Mouse (Mus musculus): ENCODE results near the gene Sgcd. TPM values are rescaled to one million over a fixed set of nuclear protein-coding genes. Genes with fewer than 3 reads are reported as not detected.

The Sgcd gene
- polyA plus RNA-seq (2015; fragmentation: Nextera tagmentation; extraction: Ambion mirVana), result 6.5 TPM in 2 replicates

GRCm38 (mm10) chr11:47988697-47989533 lies at the start of gene Sgcd:
Sgcd (minus strand) TSS chr11:47988969.
- no peaks in the 10 kb centered on the region for H3K9me3 ChIP-seq
- H3K36me3 ChIP-seq (replicated peaks), result no peaks in the 10 kb centered on the region
- peak within 1 kb of the TSS; percentile 87 for H3K27ac ChIP-seq
- peak within 1 kb of the TSS; percentile 89 for H3K4me2 ChIP-seq
- WGBS, result 1% methylated on average over 63 of the region's 67 CpGs
- H3K9ac ChIP-seq, result peak within 1 kb of the TSS; percentile 77
- peak within 1 kb of the TSS; percentile 72 for H3K4me3 ChIP-seq
- no peaks in the 10 kb centered on the region for H3K27me3 ChIP-seq (replicated peaks)
- peak; percentile 94 for ATAC-seq (replicated peaks)
- H3K4me1 ChIP-seq, result peaks cover 14% of the 10 kb centered on the region

- H3K36me3 ChIP-seq (replicated peaks), result no peaks in the 10 kb centered on the region
- no peak overlapping the region for H3K4me2 ChIP-seq
- H3K27me3 ChIP-seq (replicated peaks), result no peaks in the 10 kb centered on the region
- H3K4me1 ChIP-seq, result no peaks in the 10 kb centered on the region
- no peak overlapping the region for H3K27ac ChIP-seq
- no peak for ATAC-seq (replicated peaks)
- WGBS, result 81% methylated on average over 4 of the region's 4 CpGs
- no peaks in the 10 kb centered on the region for H3K9me3 ChIP-seq
- no peak overlapping the region for H3K9ac ChIP-seq
- no peak overlapping the region for H3K4me3 ChIP-seq
These were observed 49.3 kb upstream of the Sgcd start for GRCm38 (mm10) chr11:48038051-48038450.

GRCm38 (mm10) chr11:48012836-48013235 lies 24.1 kb upstream of the Sgcd start:
- H3K27ac ChIP-seq, result no peak overlapping the region
- H3K4me1 ChIP-seq, result no peaks in the 10 kb centered on the region
- H3K27me3 ChIP-seq (replicated peaks), result no peaks in the 10 kb centered on the region
- no peaks in the 10 kb centered on the region for H3K36me3 ChIP-seq (replicated peaks)
- no peaks in the 10 kb centered on the region for H3K9me3 ChIP-seq
- ATAC-seq (replicated peaks), result no peak
- H3K9ac ChIP-seq, result no peak overlapping the region
- WGBS, result 57% methylated on average over 3 of the region's 3 CpGs
- H3K4me2 ChIP-seq, result no peak overlapping the region
- H3K4me3 ChIP-seq, result no peak overlapping the region

GRCm38 (mm10) chr11:47988333-47988696 lies 454 bp downstream of the Sgcd start:
- no peaks in the 10 kb centered on the region for H3K27me3 ChIP-seq (replicated peaks)
- H3K4me1 ChIP-seq, result peaks cover 14% of the 10 kb centered on the region
- no peaks in the 10 kb centered on the region for H3K36me3 ChIP-seq (replicated peaks)
- peak overlapping the region; percentile 77 for H3K9ac ChIP-seq
- peak overlapping the region; percentile 89 for H3K4me2 ChIP-seq
- H3K9me3 ChIP-seq, result no peaks in the 10 kb centered on the region
- under 1% methylated on average over 31 of the region's 31 CpGs for WGBS
- peak overlapping the region; percentile 87 for H3K27ac ChIP-seq
- H3K4me3 ChIP-seq, result peak overlapping the region; percentile 72
- peak; percentile 81 for ATAC-seq (replicated peaks)

- H3K4me2 ChIP-seq, result peak overlapping the region; percentile 89
- WGBS, result 9% methylated on average over 12 of the region's 12 CpGs
- ATAC-seq (replicated peaks), result no peak
- H3K36me3 ChIP-seq (replicated peaks), result no peaks in the 10 kb centered on the region
- H3K27me3 ChIP-seq (replicated peaks), result no peaks in the 10 kb centered on the region
- peak overlapping the region; percentile 77 for H3K9ac ChIP-seq
- H3K4me3 ChIP-seq, result peak overlapping the region; percentile 72
- no peaks in the 10 kb centered on the region for H3K9me3 ChIP-seq
- peaks cover 14% of the 10 kb centered on the region for H3K4me1 ChIP-seq
- peak overlapping the region; percentile 87 for H3K27ac ChIP-seq
These were observed 889 bp downstream of the Sgcd start for GRCm38 (mm10) chr11:47987893-47988267.

GRCm38 (mm10) chr11:47987251-47987892 lies 1.4 kb downstream of the Sgcd start:
- Histone ChIP-seq H3K4me3 (peak overlapping the region; percentile 72), H3K36me3 (replicated peaks) (no peaks in the 10 kb centered on the region), H3K4me1 (peaks cover 14% of the 10 kb centered on the region), H3K27me3 (replicated peaks) (no peaks in the 10 kb centered on the region), H3K27ac (0 out of 2 replicates have a peak overlapping the region, but pooled peaks have one; percentile 87), H3K9ac (peak overlapping the region; percentile 77), H3K9me3 (no peaks in the 10 kb centered on the region), H3K4me2 (peak overlapping the region; percentile 89)
- no peak for ATAC-seq (replicated peaks)
- WGBS, result 56% methylated on average over 8 of the region's 8 CpGs

- no peak for ATAC-seq (replicated peaks)
- H3K27me3 ChIP-seq (replicated peaks), result no peaks in the 10 kb centered on the region
These were observed 6.6 kb downstream of the Sgcd start for GRCm38 (mm10) chr11:47982152-47982551.

DNA sequence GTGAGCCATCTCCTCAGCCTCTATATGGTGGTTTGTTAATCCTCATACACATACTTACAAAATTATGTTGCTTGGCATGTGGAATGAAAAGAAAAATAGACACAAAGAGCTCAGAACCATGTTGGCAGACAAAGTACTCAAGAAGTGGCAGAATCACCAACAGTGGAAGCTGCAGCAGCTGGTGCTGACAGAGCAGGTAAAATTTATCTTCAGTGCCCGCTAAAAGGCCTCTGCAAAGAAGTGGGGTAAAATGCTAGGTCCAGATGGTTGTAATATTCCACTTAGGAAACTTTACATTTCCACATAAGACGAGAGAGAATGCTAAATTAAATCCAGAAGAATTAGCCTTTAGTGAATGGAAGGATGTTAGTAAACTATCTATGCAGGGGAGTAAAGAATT lies 7.7 kb downstream of the Sgcd start:
- H3K36me3 ChIP-seq (replicated peaks), result no peaks in the 10 kb centered on the region
- H3K9ac ChIP-seq, result no peak overlapping the region
- no peak overlapping the region for H3K27ac ChIP-seq
- WGBS, result 85% methylated on average over 2 of the region's 2 CpGs
- H3K4me3 ChIP-seq, result no peak overlapping the region
- no peaks in the 10 kb centered on the region for H3K4me1 ChIP-seq
- H3K27me3 ChIP-seq (replicated peaks), result no peaks in the 10 kb centered on the region
- H3K4me2 ChIP-seq, result no peak overlapping the region
- H3K9me3 ChIP-seq, result no peaks in the 10 kb centered on the region
- no peak for ATAC-seq (replicated peaks)

More at GRCm38 (mm10) chr11:47982152-47982551, 6.6 kb downstream of the Sgcd start:
- WGBS, result 56% methylated on average over 1 of the region's 1 CpGs
- H3K27ac ChIP-seq, result no peak overlapping the region
- peaks cover 4% of the 10 kb centered on the region for H3K4me1 ChIP-seq
- no peak overlapping the region for H3K4me2 ChIP-seq
- H3K9ac ChIP-seq, result no peak overlapping the region
- H3K9me3 ChIP-seq, result no peaks in the 10 kb centered on the region
- no peak overlapping the region for H3K4me3 ChIP-seq
- H3K36me3 ChIP-seq (replicated peaks), result no peaks in the 10 kb centered on the region

GRCm38 (mm10) chr11:47953291-47953690 lies 35.5 kb downstream of the Sgcd start:
- Histone ChIP-seq H3K27me3 (replicated peaks) (no peaks in the 10 kb centered on the region), H3K4me1 (no peaks in the 10 kb centered on the region), H3K4me3 (no peak overlapping the region), H3K4me2 (no peak overlapping the region), H3K9ac (no peak overlapping the region), H3K36me3 (replicated peaks) (no peaks in the 10 kb centered on the region), H3K9me3 (no peaks in the 10 kb centered on the region), H3K27ac (no peak overlapping the region)
- ATAC-seq (replicated peaks), result no peak
- 70% methylated on average over 3 of the region's 3 CpGs for WGBS

- Histone ChIP-seq H3K4me1 (no peaks in the 10 kb centered on the region), H3K4me3 (no peak overlapping the region), H3K4me2 (no peak overlapping the region), H3K9me3 (no peaks in the 10 kb centered on the region), H3K36me3 (replicated peaks) (no peaks in the 10 kb centered on the region), H3K27ac (no peak overlapping the region), H3K9ac (no peak overlapping the region), H3K27me3 (replicated peaks) (no peaks in the 10 kb centered on the region)
- WGBS, result 82% methylated on average over 4 of the region's 4 CpGs
- no peak for ATAC-seq (replicated peaks)
These were observed 36.4 kb downstream of the Sgcd start for GRCm38 (mm10) chr11:47952366-47952765.

DNA sequence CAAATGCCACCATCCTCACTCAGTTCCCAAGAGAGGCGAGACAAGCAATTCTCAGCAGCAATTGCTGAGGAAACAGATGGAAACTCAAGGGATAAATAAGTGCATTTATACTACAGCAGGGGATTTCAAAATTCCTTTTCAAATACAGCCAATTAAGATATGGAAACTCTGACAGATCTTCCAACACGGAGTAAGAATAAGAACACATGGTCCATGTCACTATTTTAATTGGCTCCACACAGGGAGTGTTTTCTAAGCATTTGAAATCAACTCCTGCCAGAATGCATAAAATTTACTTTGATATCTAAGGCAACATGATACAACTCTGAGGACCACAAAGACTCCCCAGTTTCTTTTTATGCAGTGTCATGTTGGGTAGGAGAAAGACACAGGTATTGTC lies 49.0 kb downstream of the Sgcd start:
- no peak overlapping the region for H3K9ac ChIP-seq
- no peak overlapping the region for H3K4me3 ChIP-seq
- H3K9me3 ChIP-seq, result no peaks in the 10 kb centered on the region
- no peak for ATAC-seq (replicated peaks)
- no peaks in the 10 kb centered on the region for H3K36me3 ChIP-seq (replicated peaks)
- WGBS, result 67% methylated on average over 2 of the region's 2 CpGs
- no peak overlapping the region for H3K27ac ChIP-seq
- no peaks in the 10 kb centered on the region for H3K4me1 ChIP-seq
- H3K27me3 ChIP-seq (replicated peaks), result no peaks in the 10 kb centered on the region
- H3K4me2 ChIP-seq, result no peak overlapping the region

DNA sequence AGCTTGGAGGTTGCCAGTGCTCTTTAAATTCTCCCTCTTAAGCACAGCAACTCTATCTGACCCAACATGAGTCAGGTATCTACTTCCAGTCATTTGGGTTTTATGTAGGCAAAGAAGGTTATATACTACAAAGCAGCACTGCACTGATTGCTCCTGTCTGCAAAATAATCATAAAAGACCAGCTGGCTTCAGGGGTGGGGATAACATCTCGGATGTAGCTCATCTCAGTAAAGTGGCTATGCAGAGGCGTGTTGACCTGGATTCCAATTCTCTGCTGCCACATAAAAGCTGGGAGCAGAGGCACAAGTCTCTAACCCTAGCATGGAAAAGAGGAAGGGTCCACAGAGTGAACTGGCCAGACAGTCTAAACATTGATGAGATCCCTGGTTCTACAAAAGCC lies 71.2 kb downstream of the Sgcd start:
- no peak for ATAC-seq (replicated peaks)

More for the DNA sequence above, 71.2 kb downstream of the Sgcd start:
- Histone ChIP-seq H3K9me3 (no peaks in the 10 kb centered on the region), H3K36me3 (replicated peaks) (no peaks in the 10 kb centered on the region), H3K4me2 (no peak overlapping the region), H3K9ac (no peak overlapping the region), H3K27me3 (replicated peaks) (no peaks in the 10 kb centered on the region), H3K4me3 (no peak overlapping the region), H3K27ac (no peak overlapping the region), H3K4me1 (no peaks in the 10 kb centered on the region)
- WGBS, result 83% methylated on average over 2 of the region's 2 CpGs
